In the genomic region with DNA sequence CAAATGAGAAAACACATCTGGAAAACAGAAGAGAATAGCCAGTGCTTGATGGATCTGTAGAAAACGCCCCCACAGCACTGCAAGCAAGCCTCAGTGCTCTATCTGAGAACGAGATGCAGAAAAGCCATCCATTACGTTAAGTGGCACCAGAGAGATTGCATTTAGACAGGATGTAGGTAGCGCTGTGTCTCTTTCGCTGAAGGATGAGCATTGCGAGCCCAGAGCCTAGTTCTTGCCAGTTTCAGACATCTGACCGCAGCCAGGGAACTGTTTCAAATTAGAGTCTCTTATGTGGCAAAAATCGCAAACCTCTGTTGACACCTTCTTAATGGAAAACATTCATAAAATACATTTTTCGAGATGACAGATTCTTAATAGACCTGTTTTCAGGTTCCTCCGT, we compare ENCODE assay signal across 8 mouse cellular contexts. TPM values are rescaled to one million over a fixed set of nuclear protein-coding genes. Genes with fewer than 3 reads are reported as not detected.
A peak's percentile ranks its signal among the peaks of the same experiment; 100 is the strongest.
DNase-seq lines count a peak whose midpoint lies in the region; ATAC-seq and TF ChIP-seq lines count a peak whose summit lies in the region.

No protein-coding gene starts in this region.

- ATAC-seq in cerebellum, adult (ENCODE audit: insufficient number of reproducible peaks, low FRiP score, low TSS enrichment), result no peak
- no peak for ATAC-seq in liver, embryonic 15.5 days (ENCODE audit: insufficient read depth)

- no peak for TF ChIP-seq CTCF in testis, adult 2 months (IDR thresholded peaks at IDR 0.05; ENCODE audit: control insufficient read depth, insufficient read depth, insufficient replicate concordance, low read depth, low read length)

- WGBS in liver, embryonic 15.5 days (ENCODE audit: insufficient replicate concordance), result 36% methylated on average over 10 of the region's 10 CpGs

- H3K9me3 ChIP-seq in liver, embryonic 15.5 days (replicated peaks), result no peaks in the 10 kb centered on the region

- H3K27ac ChIP-seq in testis, adult 2 months (ENCODE audit: control insufficient read depth, insufficient read depth, low read depth, low read length), result no peak overlapping the region
- H3K27ac ChIP-seq in liver, embryonic 15.5 days (replicated peaks), result no peak overlapping the region

- no peak overlapping the region for H3K9ac ChIP-seq in liver, embryonic 15.5 days

- DNase-seq in cerebellum, adult 18-20 months, result peak; percentile 28 to 38
- DNase-seq in testis, postnatal 14 days (ENCODE audit: low spot score), result no peak
- DNase-seq in heart, postnatal 14 days, result peak; percentile 9 to 23
- DNase-seq in right cerebral cortex, postnatal 10 days (ENCODE audit: low spot score in 2 of 2), result peak; percentile 40 to 51
- DNase-seq in gastrocnemius, postnatal 10 days, result no peak

- peaks cover 2% of the 10 kb centered on the region for H3K4me1 ChIP-seq in testis, adult 2 months (ENCODE audit: control insufficient read depth, insufficient read depth, low read length)
- H3K4me1 ChIP-seq in liver, embryonic 15.5 days (replicated peaks), result peaks cover 21% of the 10 kb centered on the region

- peak overlapping the region; percentile 98 for H3K4me2 ChIP-seq in liver, embryonic 15.5 days

- no peaks in the 10 kb centered on the region for H3K27me3 ChIP-seq in testis, adult 2 months (ENCODE audit: control insufficient read depth, insufficient read depth, low read length)
- H3K27me3 ChIP-seq in liver, embryonic 15.5 days, result no peaks in the 10 kb centered on the region

- H3K4me3 ChIP-seq in testis, adult 2 months (ENCODE audit: control insufficient read depth, low read depth, low read length), result peak overlapping the region; percentile 2; the same call in 1 of the 2 replicates
- peak overlapping the region; percentile 70 for H3K4me3 ChIP-seq in liver, embryonic 15.5 days (replicated peaks)

- intact Hi-C loops in heart, postnatal 14 days (cut with DNase I), result loop anchor here (5.0 to 10.0 kb wide), 5 partner anchors 111 to 361 kb away; no protein-coding TSS in a partner anchor

- no peaks in the 10 kb centered on the region for H3K36me3 ChIP-seq in testis, adult 2 months (ENCODE audit: control insufficient read depth, insufficient read depth, low read length)
- H3K36me3 ChIP-seq in liver, embryonic 15.5 days (replicated peaks), result no peaks in the 10 kb centered on the region

- no peak for TF ChIP-seq POLR2A in testis, adult 2 months (IDR thresholded peaks at IDR 0.05; ENCODE audit: control insufficient read depth, low read depth, low read length)

RNA-seq across cellular contexts. Expression of a gene that starts 1.1 kb away (rescaled TPM):
- polyA plus RNA-seq in testis, adult 2 months (2012; rRNA removed), result 8.8 and 8.9 TPM in 2 replicates
- total RNA-seq in heart, postnatal 14 days (2021), result 10 to 100 TPM; 46.6 to 47.3 TPM
- polyA plus RNA-seq in liver, embryonic 15.5 days (2015; fragmentation: Nextera tagmentation; extraction: Ambion mirVana), result 2.0 and 2.8 TPM in 2 replicates
- 10 to 100 TPM; 33.7 to 41.2 TPM for total RNA-seq in gastrocnemius, postnatal 10 days (2021)

Comparison
In these comparisons a context has a peak if more than half of its experiments do, and no peak if none do; other contexts are left out.
1. DNase-seq: peak in cerebellum, adult 18-20 months (2 of 2), heart, postnatal 14 days (2 of 2) and right cerebral cortex, postnatal 10 days (2 of 2); none in testis, postnatal 14 days (single experiment) and gastrocnemius, postnatal 10 days (single experiment).